Mouse (Mus musculus) WW6 (cell line): ENCODE data around the gene Crhbp.

Source experiments
- DNase-seq: peaks from one replicate; pipeline ENCODE4 v3.0.0-alpha.2; 2013; ENCODE audit warnings: low read depth, low spot score

The Crhbp gene

DNA sequence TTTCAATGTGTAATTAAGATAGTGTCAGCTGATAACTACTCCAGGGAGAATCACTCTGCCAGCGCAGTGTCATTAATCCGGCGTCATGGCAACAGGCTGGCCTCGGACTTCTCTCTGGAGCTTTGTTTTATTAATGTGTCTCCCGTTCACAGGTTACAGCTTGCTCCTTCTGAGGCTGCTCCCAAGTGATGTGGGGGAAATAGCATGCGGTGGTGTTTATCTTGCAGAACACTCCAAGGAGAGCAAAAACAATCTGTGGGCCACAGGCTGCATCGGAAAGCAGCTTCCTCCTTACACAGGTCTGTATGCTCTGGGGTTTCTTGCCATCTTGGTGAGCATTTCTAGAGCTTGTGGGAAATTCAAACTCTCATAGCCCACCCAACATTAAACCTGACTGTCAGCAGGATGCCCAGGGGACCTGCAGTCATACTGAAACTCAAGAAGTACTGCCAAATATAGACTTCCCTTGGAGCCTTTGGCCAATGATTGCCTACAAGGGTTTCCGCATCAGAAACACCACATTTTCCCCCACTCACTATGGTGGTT is 25.4 kb downstream of the Crhbp start:
- no peak for DNase-seq

DNA sequence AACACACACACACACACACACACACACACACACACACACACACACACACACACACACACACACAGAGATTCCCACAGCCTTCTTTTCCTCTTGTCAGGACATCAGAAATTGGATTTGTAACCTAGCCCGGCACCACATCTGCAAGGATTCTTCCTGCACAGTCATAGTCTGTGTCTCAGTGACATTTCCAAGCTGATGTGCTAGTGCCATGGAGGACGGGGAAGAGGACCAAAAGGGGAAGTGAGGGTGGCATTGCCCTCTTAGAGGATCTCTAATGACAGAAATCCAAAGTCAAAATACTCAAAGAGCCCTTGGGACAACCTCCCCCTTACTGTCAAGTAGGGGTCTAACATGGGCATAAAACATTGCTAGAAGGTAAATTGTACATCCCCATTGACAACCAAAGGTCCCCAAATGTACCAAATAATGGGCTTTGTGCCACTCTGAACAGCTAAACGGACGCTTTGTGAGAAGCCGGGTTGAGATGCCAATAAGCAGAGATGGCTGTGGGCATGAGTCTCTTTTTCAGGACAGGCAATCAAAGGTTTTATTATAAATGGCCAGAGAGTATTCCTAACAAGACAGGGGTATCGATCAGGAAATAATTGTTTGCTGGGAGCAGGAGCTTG is 26.0 kb downstream of the Crhbp start:
- no peak for DNase-seq

DNA sequence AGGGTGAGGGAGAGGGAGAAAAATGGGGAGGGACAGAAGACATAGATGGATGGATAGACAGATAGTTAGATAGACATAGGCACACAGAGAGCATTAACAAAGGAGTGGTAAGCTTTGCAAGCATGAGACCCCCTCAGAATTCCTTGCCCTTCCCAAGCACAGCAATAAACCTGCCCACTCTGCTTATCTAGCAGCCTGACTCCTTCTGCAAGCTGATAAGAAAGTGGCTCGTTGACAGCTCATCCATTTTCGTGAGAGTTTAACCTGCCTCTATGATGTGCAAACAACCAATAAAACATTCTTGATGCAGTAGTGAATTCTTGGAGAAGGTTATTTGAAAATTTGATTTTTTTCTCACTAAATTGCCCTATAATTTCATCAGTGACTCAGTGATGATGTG is 32.5 kb downstream of the Crhbp start:
- no peak for DNase-seq

DNA sequence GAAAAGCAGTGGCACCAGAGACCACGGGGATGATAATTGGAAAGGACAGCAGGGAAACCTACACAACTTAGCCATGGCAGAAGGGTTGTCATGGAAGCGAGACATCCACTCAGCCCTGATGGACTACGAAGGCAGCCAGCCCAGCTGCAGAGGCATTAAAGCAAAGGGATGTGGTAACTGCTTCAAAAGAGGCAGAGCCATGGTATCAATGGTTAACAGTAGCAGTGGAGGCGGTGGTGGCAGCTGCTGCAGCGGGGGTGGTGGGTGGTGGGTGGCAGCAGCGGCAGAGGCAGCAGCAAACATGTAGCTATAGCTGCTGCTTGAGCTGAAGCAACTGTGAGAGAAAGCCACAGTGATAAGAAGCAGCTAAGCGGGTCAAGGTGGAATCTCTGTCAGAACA is 51.5 kb downstream of the Crhbp start:
- DNase-seq = no peak

DNA sequence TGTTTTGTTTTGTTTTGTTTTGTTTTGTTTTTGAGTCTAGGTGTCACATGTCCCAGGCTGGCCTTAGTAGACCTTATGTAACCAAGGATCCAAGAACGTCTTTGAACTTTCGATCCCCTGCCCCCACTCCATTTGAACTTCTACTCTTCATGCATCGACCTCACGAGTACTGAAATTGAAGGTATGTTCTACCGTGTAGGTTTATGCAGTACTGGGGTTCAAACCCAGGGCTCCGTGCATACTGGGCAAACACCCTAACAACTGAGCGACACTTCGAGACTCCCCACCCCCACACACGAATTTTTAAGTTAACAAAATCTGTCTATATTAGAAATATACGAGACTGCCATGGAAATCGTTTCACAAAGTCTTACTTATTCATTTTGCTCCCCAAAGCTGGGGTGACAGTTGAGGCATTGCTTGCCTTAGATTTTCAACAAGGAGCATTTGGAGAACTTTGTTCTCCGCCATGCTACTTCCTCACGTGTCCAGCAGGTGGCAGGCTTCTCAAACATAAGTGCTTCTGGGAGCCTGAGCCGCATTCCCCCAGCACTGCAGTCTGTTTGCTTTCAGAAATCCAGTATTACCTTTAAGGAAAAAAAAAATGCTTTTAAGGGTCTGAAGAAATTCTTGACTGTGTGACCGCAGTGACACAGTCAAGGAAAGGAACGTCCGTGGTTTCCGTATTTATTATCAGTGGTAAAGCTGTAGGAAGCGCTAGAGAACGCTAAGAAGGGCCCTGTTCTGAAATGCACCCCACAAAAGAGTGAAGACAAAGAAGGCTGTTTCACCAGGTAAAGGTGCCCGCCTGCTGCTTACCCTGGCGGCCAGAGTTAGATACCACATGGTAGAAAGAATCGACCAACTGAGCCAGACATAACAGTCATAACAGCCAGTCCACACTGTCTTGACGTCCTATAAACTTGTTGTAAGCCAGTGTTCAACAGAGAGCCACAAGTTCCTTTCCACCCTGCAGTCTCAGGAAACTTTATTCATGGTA is 54.6 kb downstream of the Crhbp start:
- peak; percentile 49 for DNase-seq

DNA sequence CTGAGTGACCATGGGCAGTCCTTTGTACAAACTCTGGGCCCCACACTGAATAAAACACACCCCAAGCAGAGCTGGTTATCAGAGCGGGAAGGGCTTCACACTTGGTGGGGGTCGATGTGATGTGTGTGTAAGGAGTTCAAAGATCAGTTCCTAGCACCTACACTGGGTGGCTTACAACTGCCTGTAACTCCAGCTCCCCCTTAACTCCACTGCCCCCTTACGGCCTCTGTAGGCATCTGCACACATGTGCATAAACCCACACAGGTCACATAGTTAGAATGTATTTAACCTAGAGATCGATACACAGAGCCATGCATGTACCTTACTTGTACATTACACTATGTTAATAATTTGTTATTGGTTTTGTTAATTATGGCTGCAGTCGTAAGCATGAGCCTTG is 56.5 kb downstream of the Crhbp start:
- DNase-seq = no peak

DNA sequence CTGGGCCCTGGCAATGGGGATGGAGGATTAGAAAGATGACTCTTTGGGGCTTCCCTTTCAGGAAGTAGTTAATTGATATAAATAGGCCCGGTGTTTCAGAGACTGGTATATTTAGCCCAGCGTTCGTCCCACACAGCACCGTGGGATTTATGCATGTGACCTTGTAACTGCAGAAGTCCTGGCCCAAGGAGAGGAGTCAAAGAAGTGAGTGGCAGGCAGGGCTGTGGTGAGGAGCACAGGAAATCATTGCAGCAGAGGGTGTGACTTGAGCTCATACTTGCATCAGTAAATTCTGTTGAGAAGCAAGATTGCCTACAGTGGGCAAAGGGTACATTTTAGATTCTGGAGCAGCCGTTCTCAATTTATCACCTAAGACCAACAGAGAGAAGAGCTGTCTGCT is 62.3 kb downstream of the Crhbp start:
- DNase-seq = no peak
